Mouse (Mus musculus) cerebellum, adult 11-12 months (tissue): ENCODE data around the gene Asf1a.
A peak's percentile ranks its signal among the peaks of the same experiment; 100 is the strongest.
"Not testable (repeated sequence)": the region's sequence is repeated elsewhere in the genome, so short reads cannot be mapped to it uniquely, and the experiment has no call there.

Source experiments
- DNase-seq: peaks from one replicate; pipeline ENCODE4 v3.0.0; 2022

Gene Asf1a

GRCm38 (mm10) chr10:53596677-53597120, at the start of gene Asf1a:
Gene Asf1a, plus strand, starts transcription at chr10:53596757.
- peak; percentile 98 for DNase-seq

DNA sequence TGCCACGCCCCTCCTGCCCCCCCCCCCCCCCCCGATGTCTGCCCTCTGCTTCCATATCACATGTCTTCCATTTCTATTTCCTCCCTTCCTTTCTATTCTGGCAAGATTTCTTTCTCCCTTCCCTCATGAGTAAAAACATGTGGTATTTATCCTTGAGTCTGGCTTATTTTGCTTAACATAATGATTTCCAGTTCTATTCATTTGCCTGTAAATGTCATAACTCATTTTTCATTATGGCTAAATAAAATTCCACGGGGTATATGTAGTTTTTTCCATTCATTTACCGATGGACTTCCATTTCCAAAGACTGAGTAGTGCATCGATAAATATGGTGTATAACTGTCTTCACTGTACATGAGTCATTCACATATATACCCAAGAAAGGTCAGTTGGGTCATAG, 34.6 kb upstream of the Asf1a start:
- no peak for DNase-seq

GRCm38 (mm10) chr10:53565538-53565937, 31.0 kb upstream of the Asf1a start:
- no peak for DNase-seq

GRCm38 (mm10) chr10:53568531-53568930, 28.0 kb upstream of the Asf1a start:
- no peak for DNase-seq

GRCm38 (mm10) chr10:53580137-53580536, 16.4 kb upstream of the Asf1a start:
- DNase-seq, result peak; percentile 28

DNA sequence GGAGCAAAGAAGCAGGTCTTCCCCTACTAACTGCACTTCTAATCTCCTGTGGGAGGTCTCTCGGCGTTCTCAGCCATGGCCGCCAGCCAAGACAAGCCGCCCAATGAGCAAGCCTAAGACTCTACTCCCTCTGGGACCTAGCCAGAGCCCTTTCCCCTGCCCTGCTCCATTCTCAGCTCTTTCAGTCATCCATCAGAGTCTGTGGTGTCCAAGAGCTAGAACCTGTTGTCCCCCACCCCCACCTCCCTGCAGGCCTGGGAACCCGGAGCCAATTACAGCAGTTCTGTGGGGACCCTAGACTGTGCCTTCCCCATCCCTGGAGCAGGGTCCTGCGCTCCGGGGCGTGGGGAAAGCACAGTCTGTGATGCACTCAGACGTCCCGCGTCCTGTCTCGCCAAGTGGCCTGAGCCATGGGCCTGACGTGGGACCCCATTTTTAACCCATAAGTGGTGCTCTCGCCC, 15.9 kb upstream of the Asf1a start:
- peak; percentile 56 for DNase-seq

GRCm38 (mm10) chr10:53581087-53581486, 15.5 kb upstream of the Asf1a start:
- DNase-seq, result peak; percentile 18

DNA sequence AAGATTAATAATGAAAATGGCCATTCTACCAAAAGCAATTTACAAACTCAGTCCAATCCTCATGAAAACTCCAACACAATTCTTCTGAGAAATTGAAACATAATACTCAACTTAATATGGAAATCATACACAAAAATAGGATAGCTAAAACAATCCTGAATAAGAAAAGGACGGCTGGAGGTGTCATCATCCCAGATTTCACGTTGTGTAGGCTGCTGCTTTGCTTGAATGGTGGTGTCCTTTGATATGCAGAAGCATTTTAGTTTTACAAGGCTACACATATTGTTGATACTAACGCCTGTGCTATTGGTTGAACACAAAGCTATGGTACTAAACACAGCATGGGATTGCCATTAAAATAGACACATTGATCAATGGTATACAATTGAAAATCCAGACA, 10.8 kb upstream of the Asf1a start:
- no peak for DNase-seq

GRCm38 (mm10) chr10:53595744-53596676, 547 bp upstream of the Asf1a start:
- DNase-seq, result peak; percentile 90

- no peak for DNase-seq
These were observed 744 bp downstream of the Asf1a start for GRCm38 (mm10) chr10:53597121-53597881.

- no peak for DNase-seq
These were observed 2.3 kb downstream of the Asf1a start for GRCm38 (mm10) chr10:53598821-53599220.

GRCm38 (mm10) chr10:53605328-53605727, 8.8 kb downstream of the Asf1a start:
- DNase-seq, result no peak

DNA sequence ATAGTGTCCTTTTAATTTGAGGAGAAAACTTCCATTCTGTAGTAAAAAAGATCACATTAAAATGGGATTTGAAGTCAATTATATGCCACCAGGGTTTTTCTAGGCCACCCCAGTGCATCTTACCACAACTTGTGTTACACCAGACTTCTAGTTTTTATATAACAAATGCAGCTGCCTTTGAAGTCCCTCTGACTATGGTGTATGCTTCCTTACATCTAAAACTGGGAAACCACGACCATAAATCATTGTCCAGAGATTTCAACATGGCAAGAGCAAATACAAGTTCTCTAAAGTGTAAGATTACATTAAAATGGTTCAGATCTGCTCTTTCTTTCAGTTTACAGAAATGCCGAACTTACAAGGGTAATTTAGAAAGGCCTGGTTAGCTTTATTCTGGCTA, 11.7 kb downstream of the Asf1a start:
- DNase-seq, result no peak

DNA sequence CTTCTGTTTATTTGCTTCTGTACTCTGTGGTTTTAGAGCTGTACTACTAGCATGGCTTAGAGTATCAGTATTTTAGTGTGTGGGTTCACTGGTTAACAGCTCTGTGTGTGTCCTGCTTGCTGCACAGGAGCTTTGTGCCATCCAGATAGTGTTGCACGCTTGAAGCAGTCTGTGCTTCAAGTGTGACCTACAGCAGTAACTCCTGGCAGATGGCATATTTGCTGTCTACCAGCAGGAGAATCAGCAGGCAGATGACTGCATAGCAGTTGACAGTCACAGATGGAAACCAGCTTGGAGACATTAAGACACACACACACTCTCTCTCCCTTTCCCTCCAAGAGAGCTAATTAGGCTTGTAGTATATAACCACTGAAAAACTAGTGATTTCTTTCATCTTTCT, 15.6 kb downstream of the Asf1a start:
- peak; percentile 88 for DNase-seq

- no peak for DNase-seq
These were observed 17.4 kb downstream of the Asf1a start for GRCm38 (mm10) chr10:53613955-53614354.

- no peak for DNase-seq
These were observed 19.5 kb downstream of the Asf1a start for GRCm38 (mm10) chr10:53615850-53616616.

DNA sequence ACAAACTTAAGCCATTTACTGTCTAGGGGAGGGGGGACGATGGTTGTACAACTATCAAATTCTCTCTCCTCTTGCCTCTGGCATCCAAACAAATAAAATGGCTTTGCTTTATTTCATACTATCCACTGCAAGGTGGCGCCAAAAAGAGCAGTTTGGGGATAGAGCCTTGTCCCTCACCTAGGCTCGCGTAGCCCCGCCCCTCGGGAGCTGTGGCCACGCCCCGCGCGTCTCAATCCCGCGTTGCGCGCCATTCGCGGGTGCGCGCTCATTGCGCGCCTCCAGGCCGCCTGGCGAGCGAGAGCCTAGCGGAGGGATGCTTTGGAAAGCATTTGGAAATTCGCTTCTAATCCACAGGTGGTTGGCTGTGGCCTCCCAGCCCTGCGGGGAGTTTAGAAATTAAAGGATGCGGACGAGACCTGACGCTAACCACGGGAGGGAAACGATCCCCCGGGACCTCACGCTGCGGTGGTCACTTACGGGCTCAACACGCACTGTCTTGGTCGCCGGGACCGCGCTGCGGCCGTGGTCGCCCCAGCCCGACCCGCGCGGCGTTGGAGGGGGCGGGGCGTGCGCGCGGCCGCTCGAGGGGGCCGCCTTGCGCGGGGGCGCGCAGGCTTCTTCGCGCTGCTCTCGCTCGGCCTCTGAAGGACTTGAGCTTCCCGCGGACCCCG, 32.8 kb downstream of the Asf1a start:
- DNase-seq, result peak; percentile 98

DNA sequence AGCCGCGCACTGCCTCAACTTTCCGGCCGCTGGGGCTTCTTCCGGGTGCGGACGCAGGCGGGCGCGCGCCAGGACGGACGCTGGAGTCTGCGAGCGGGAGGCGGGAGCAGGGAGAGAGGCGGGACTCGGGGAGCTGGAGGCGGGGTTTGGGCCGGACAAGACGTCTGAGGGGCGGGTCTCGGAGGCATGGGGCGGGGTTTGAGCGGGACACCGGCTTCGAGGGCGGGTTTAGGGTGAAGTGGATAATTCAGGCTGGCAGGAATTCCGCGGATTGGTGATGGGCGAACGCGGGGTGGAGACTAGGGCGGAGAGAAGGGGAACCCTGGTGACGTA, 33.3 kb downstream of the Asf1a start:
- peak; percentile 98 for DNase-seq

- DNase-seq, result not testable (repeated sequence)
These were observed 33.8 kb downstream of the Asf1a start, which contains the start of gene Mcm9 for GRCm38 (mm10) chr10:53630339-53630738. Gene Mcm9, minus strand, starts transcription at chr10:53630439.

GRCm38 (mm10) chr10:53634160-53634559, 37.6 kb downstream of the Asf1a start:
- DNase-seq, result no peak

DNA sequence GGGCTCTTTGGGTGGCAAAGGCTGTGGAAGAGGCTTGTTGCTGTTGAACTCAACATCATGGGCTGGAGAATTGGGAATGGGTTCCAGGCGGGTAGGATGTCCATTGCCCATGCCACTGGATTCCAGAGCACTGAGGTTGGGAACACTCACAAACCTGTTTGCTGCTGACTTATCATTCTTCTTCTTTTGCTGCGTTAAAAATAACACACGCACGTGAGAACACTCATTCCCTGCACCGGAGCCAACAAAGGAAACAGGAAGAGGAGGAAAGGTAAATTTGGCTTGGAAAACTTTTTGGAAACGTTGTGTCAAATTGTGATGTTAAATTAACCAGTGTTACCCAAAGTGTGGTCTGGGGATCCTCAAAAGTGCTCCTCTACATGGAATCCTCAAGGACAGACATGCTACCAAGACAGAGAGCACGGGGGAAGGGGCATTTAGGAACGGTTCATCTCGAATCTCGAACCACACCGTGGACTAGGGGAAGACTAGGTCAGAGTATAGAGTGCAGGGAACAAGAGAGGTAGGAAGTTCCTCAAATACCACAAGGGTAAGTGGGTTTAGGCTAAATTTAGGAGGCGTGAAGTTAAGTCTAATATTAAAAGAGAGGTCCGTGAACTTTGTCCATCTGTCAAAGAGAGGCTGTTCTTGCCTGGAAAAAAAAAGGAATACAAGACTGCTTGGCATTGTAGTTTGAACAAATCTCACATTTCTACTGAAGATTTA, 38.9 kb downstream of the Asf1a start:
- no peak for DNase-seq

DNA sequence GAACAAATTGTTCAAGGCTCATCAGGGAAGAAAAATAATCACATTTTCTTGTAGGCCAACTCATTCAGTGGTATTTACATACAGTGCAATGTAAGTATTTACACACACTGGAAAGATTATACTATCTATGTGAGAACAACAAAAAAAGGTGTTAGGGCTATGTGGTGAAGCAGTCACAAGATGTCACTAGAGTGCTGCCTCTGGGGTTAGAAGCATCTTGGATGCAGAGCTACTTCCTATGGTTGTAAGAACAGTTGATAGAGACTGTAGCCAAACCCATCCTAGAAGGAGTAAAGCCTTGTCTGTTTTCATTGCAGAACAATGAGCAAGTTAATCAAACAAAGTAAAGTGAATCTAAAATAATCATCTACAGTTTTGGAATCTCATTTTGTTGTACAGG, 45.0 kb downstream of the Asf1a start:
- DNase-seq, result no peak
